Mouse (Mus musculus) adrenal gland, postnatal 10 days (tissue): ENCODE measurements around the gene Tomm6. TPM values are rescaled to one million over a fixed set of nuclear protein-coding genes. Genes with fewer than 3 reads are reported as not detected.
"Not testable (repeated sequence)": the region's sequence is repeated elsewhere in the genome, so short reads cannot be mapped to it uniquely, and the experiment has no call there.

Experiments
- DNase-seq: peaks from one replicate; pipeline ENCODE4 v3.0.0; 2021; ENCODE audit warnings: mixed read lengths
- total RNA-seq, 2 experiments: library from RNA; stranded (reverse); gene quantifications; 2 replicates each; pipeline ENCODE4 v1.2.3; 2021

Gene Tomm6
- total RNA-seq, 2 experiments from 2014 or later: 223 to 226 TPM

GRCm38 (mm10) chr17:47694503-47695336 lies 6.5 kb upstream of the Tomm6 start, which contains the start of gene Prickle4:
Gene Prickle4 (minus strand): TSS chr17:47694736.
- DNase-seq: peak; percentile 99

GRCm38 (mm10) chr17:47694442-47694502 lies 6.1 kb upstream of the Tomm6 start, which contains the start of gene Gm21981:
Gene Gm21981 (minus strand): TSS chr17:47694455.
- DNase-seq: no peak

GRCm38 (mm10) chr17:47693671-47694441 lies 5.7 kb upstream of the Tomm6 start:
- peak; percentile 12 for DNase-seq

GRCm38 (mm10) chr17:47691650-47692049 lies 3.5 kb upstream of the Tomm6 start:
- no peak for DNase-seq

- no peak for DNase-seq
Observed at GRCm38 (mm10) chr17:47689894-47690293, 1.7 kb upstream of the Tomm6 start.

- DNase-seq: peak; percentile 83
Observed at GRCm38 (mm10) chr17:47688608-47689575, 706 bp upstream of the Tomm6 start, which contains the start of gene Frs3. Gene Frs3 (plus strand): TSS chr17:47689030.

GRCm38 (mm10) chr17:47687409-47688343 lies 510 bp downstream of the Tomm6 start:
- peak; percentile 96 for DNase-seq

GRCm38 (mm10) chr17:47682836-47683235 lies 5.3 kb downstream of the Tomm6 start:
- no peak for DNase-seq

- DNase-seq: no peak
Observed at GRCm38 (mm10) chr17:47678702-47679101, 9.5 kb downstream of the Tomm6 start.

GRCm38 (mm10) chr17:47678238-47678637 lies 9.9 kb downstream of the Tomm6 start:
- no peak for DNase-seq

GRCm38 (mm10) chr17:47676581-47676980 lies 11.6 kb downstream of the Tomm6 start:
- DNase-seq: peak; percentile 82

GRCm38 (mm10) chr17:47672311-47673111 lies 15.7 kb downstream of the Tomm6 start:
- DNase-seq: peak; percentile 83

- DNase-seq: no peak
Observed at GRCm38 (mm10) chr17:47671988-47672310, 16.2 kb downstream of the Tomm6 start.

GRCm38 (mm10) chr17:47669166-47669565 lies 19.0 kb downstream of the Tomm6 start:
- DNase-seq: no peak

- DNase-seq: no peak
Observed at GRCm38 (mm10) chr17:47664474-47664873, 23.7 kb downstream of the Tomm6 start.

GRCm38 (mm10) chr17:47663009-47663713 lies 25.0 kb downstream of the Tomm6 start:
- DNase-seq: no peak

GRCm38 (mm10) chr17:47658741-47659243 lies 29.4 kb downstream of the Tomm6 start:
- DNase-seq: no peak

GRCm38 (mm10) chr17:47657901-47658300 lies 30.3 kb downstream of the Tomm6 start:
- no peak for DNase-seq

GRCm38 (mm10) chr17:47655697-47656096 lies 32.5 kb downstream of the Tomm6 start:
- DNase-seq: no peak

GRCm38 (mm10) chr17:47654346-47654745 lies 33.8 kb downstream of the Tomm6 start:
- not testable (repeated sequence) for DNase-seq
